Comparison of ENCODE assay signal across 9 mouse cellular contexts in genomic region chr13:17802880-17803279, GRCm38 (mm10). TPM values are rescaled to one million over a fixed set of nuclear protein-coding genes. Genes with fewer than 3 reads are reported as not detected.
DNase-seq lines count a peak whose midpoint lies in the region; ATAC-seq and TF ChIP-seq lines count a peak whose summit lies in the region.
"Had no signal": no experiment of that assay in that cellular context is flagged by ENCODE, and none has a peak within 500 bp of the region (broad histone marks: within the 10 kb centered on the region; RNA-seq: fewer than 3 reads in every experiment).

No protein-coding gene starts in this region.

- H3K4me3 ChIP-seq in heart, embryonic 15.5 days, result peak overlapping the region; percentile 96
- H3K4me3 ChIP-seq in MEL (ENCODE audit: control insufficient read depth in 1 of 2, insufficient read depth in 1 of 2, low read depth in 2 of 2, low read length in 2 of 2), result peak overlapping the region; percentile 81 to 98
- H3K4me3 ChIP-seq in hindbrain, embryonic 10.5 days, result peak overlapping the region; percentile 98
- peak overlapping the region; percentile 98 for H3K4me3 ChIP-seq in midbrain, embryonic 11.5 days (ENCODE audit: low read depth, low read length)

- H3K4me2 ChIP-seq in heart, embryonic 15.5 days, result peak overlapping the region; percentile 84
- H3K4me2 ChIP-seq in midbrain, embryonic 11.5 days, result peak overlapping the region; percentile 89

- peak overlapping the region; percentile 96 for H3K9ac ChIP-seq in heart, embryonic 15.5 days
- H3K9ac ChIP-seq in MEL (ENCODE audit: control insufficient read depth, low read depth, low read length, poor library complexity, severe bottlenecking), result peak overlapping the region; percentile 99
- H3K9ac ChIP-seq in midbrain, embryonic 11.5 days (ENCODE audit: low read length), result peak overlapping the region; percentile 96

- ATAC-seq in heart, embryonic 15.5 days (replicated peaks; ENCODE audit: insufficient number of reproducible peaks, insufficient read depth, low FRiP score, low read depth), result no peak
- no peak for ATAC-seq in midbrain, embryonic 11.5 days (ENCODE audit: low FRiP score)
- ATAC-seq in monocyte, adult 5-6 weeks (replicated peaks; ENCODE audit: insufficient number of reproducible peaks, low FRiP score, low TSS enrichment, poor library complexity, severe bottlenecking), result no peak

- H3K79me2 ChIP-seq in MEL (ENCODE audit: control insufficient read depth, insufficient read depth, low read length, poor library complexity), result peaks cover 54% of the 10 kb centered on the region

- no peak for TF ChIP-seq CTCF in MEL (IDR thresholded peaks at IDR 0.05 in 2 of 3, conservative IDR thresholded peaks at IDR 0.05 in 1 of 3; ENCODE audit: control insufficient read depth in 1 of 3, insufficient read depth in 1 of 3, low read depth in 2 of 3, low read length in 3 of 3, poor library complexity in 1 of 3, severe bottlenecking in 1 of 3)

- no peak for DNase-seq in heart, adult 11 months
- DNase-seq in MEL (ENCODE audit: low read depth, low spot score), result no peak
- no peak for DNase-seq in hindbrain, embryonic 10.5 days (ENCODE audit: low spot score)
- no peak for DNase-seq in midbrain, embryonic 11.5 days (ENCODE audit: low spot score, missing footprints)
- no peak for DNase-seq in right cerebral cortex, postnatal 25 days
- no peak for DNase-seq in gastrocnemius, postnatal 10 days

- peaks cover 4% of the 10 kb centered on the region; the same call in 1 of the 2 replicates for H3K36me3 ChIP-seq in heart, embryonic 15.5 days
- peaks cover 5 to 38% of the 10 kb centered on the region in 2 experiments for H3K36me3 ChIP-seq in MEL (ENCODE audit: control insufficient read depth in 1 of 2, insufficient read depth in 2 of 2, low read length in 2 of 2)
- H3K36me3 ChIP-seq in hindbrain, embryonic 10.5 days, result peaks cover 17% of the 10 kb centered on the region
- H3K36me3 ChIP-seq in midbrain, embryonic 11.5 days (ENCODE audit: control insufficient read depth, insufficient read depth, low read length), result no peaks in the 10 kb centered on the region

- no peak for TF ChIP-seq RAD21 in MEL (IDR thresholded peaks at IDR 0.05; ENCODE audit: low read depth, low read length)

- peak; percentile 38 to 50; a peak in 2 of 4 replicates for TF ChIP-seq EP300 in MEL (IDR thresholded peaks at IDR 0.05; ENCODE audit: low read depth in 1 of 2, low read length in 2 of 2)

- under 1% methylated on average over 3 of the region's 3 CpGs for WGBS in heart, embryonic 15.5 days
- WGBS in hindbrain, embryonic 10.5 days, result 9% methylated on average over 3 of the region's 3 CpGs
- WGBS in midbrain, embryonic 11.5 days, result 4% methylated on average over 3 of the region's 3 CpGs

- no peaks in the 10 kb centered on the region for H3K9me3 ChIP-seq in heart, embryonic 15.5 days (replicated peaks)
- H3K9me3 ChIP-seq in MEL (replicated peaks; ENCODE audit: insufficient read depth, low read length), result no peaks in the 10 kb centered on the region
- no peaks in the 10 kb centered on the region for H3K9me3 ChIP-seq in hindbrain, embryonic 10.5 days
- no peaks in the 10 kb centered on the region for H3K9me3 ChIP-seq in midbrain, embryonic 11.5 days (ENCODE audit: control insufficient read depth, low read length)

- peaks cover 7% of the 10 kb centered on the region for H3K4me1 ChIP-seq in heart, embryonic 15.5 days (replicated peaks)
- no peaks in the 10 kb centered on the region; a peak in 1 of 4 replicates for H3K4me1 ChIP-seq in MEL (ENCODE audit: control insufficient read depth in 1 of 2, insufficient read depth in 2 of 2, low read length in 2 of 2)
- H3K4me1 ChIP-seq in hindbrain, embryonic 10.5 days (replicated peaks), result peaks cover 24% of the 10 kb centered on the region
- H3K4me1 ChIP-seq in midbrain, embryonic 11.5 days (ENCODE audit: control insufficient read depth, insufficient read depth, low read length), result peaks cover 4% of the 10 kb centered on the region

- no peak for TF ChIP-seq POLR2A in MEL (IDR thresholded peaks at IDR 0.05; ENCODE audit: control insufficient read depth in 1 of 2, insufficient read depth in 1 of 2, low read depth in 1 of 2, low read length in 2 of 2, poor library complexity in 1 of 2)

- H3K27ac ChIP-seq in heart, embryonic 15.5 days, result peak overlapping the region; percentile 98
- H3K27ac ChIP-seq in MEL (ENCODE audit: control insufficient read depth, low read depth, low read length), result peak overlapping the region; percentile 1; the same call in 1 of the 2 replicates
- peak overlapping the region; percentile 96 for H3K27ac ChIP-seq in hindbrain, embryonic 10.5 days
- peak overlapping the region; percentile 96; the same call in 1 of the 2 replicates for H3K27ac ChIP-seq in midbrain, embryonic 11.5 days (ENCODE audit: low read depth, low read length)

- no peaks in the 10 kb centered on the region for H3K27me3 ChIP-seq in heart, embryonic 15.5 days
- no peaks in the 10 kb centered on the region for H3K27me3 ChIP-seq in MEL (ENCODE audit: control insufficient read depth in 1 of 2, insufficient read depth in 2 of 2, low read length in 2 of 2)
- H3K27me3 ChIP-seq in hindbrain, embryonic 10.5 days (ENCODE audit: insufficient read depth, poor library complexity, severe bottlenecking), result no peaks in the 10 kb centered on the region
- no peaks in the 10 kb centered on the region for H3K27me3 ChIP-seq in midbrain, embryonic 11.5 days (ENCODE audit: control insufficient read depth, insufficient read depth, low read length)
- H3K27me3 ChIP-seq: Patski had no signal

TF ChIP-seq in MEL, 35 proteins besides CTCF, POLR2A, EP300 and RAD21:
- 0 out of 2 replicates have a peak, but pooled peaks have one; percentile 14 for TF ChIP-seq TCF12 (IDR thresholded peaks at IDR 0.05; ENCODE audit: low read depth, low read length)
- TF ChIP-seq ETS1 (IDR thresholded peaks at IDR 0.05; ENCODE audit: low read depth, low read length), result peak; percentile 38; the same call in 1 of the 2 replicates
- peak; percentile 52; the same call in 1 of the 2 replicates for TF ChIP-seq MXI1 (IDR thresholded peaks at IDR 0.05; ENCODE audit: low read depth, low read length)
- no peak for TF ChIP-seq TAL1 (IDR thresholded peaks at IDR 0.05; ENCODE audit: low read length)
- no peak for TF ChIP-seq TBP (IDR thresholded peaks at IDR 0.05; ENCODE audit: low read depth, low read length)
- TF ChIP-seq GATA1 (IDR thresholded peaks at IDR 0.05; ENCODE audit: low read depth, low read length), result 0 out of 2 replicates have a peak, but pooled peaks have one; percentile 44
- peak; percentile 85 for TF ChIP-seq CHD1 (IDR thresholded peaks at IDR 0.05; ENCODE audit: low read depth, low read length)
- peak; percentile 59 for TF ChIP-seq SIN3A (IDR thresholded peaks at IDR 0.05; ENCODE audit: low read length)
- peak; percentile 28; the same call in 1 of the 2 replicates for TF ChIP-seq MYB (IDR thresholded peaks at IDR 0.05; ENCODE audit: low read depth, low read length)

RNA-seq across cellular contexts. Expression of gene Cdk13, which starts 2.0 kb away (rescaled TPM):
- polyA plus RNA-seq in heart, embryonic 15.5 days (2015; fragmentation: Nextera tagmentation; extraction: Ambion mirVana), result 9.5 and 9.8 TPM in 2 replicates
- total RNA-seq in MEL (2012; rRNA removed), result 27.2 and 28.7 TPM in 2 replicates
- polyA plus RNA-seq in MEL (2012; ENCODE audit: insufficient read depth in 1 of 2, insufficient read length in 2 of 2, low read depth in 1 of 2, low replicate concordance in 2 of 2, missing spikeins in 1 of 2), result 10 to 100 TPM in 1 of 2 experiments, not detected in 1; 43.7 TPM
- 15.0 and 16.3 TPM in 2 replicates for polyA plus RNA-seq in hindbrain, embryonic 10.5 days (2016; fragmentation: Nextera tagmentation; extraction: Ambion mirVana)
- 15.8 and 17.1 TPM in 2 replicates for polyA plus RNA-seq in midbrain, embryonic 11.5 days (2014; fragmentation: Nextera tagmentation; extraction: Ambion mirVana)
- 10 to 100 TPM; 29.5 to 34.8 TPM for total RNA-seq in gastrocnemius, postnatal 10 days (2021)
- total RNA-seq in monocyte, adult 5-6 weeks (2017), result 114 to 138 TPM (median 137 TPM) in 3 replicates

Comparison
In these comparisons a context has a peak if more than half of its experiments do, and no peak if none do; other contexts are left out.
1. H3K27ac ChIP-seq: peak in every context shown above with its lines; median percentile 98 in heart, embryonic 15.5 days; 96 in hindbrain, embryonic 10.5 days; 96 in midbrain, embryonic 11.5 days; 1 in MEL.